Mouse (Mus musculus): ENCODE measurements around the gene Napsa. TPM values are rescaled to one million over a fixed set of nuclear protein-coding genes. Genes with fewer than 3 reads are reported as not detected.

Napsa gene
- total RNA-seq, 2 experiments from 2014 or later, result 0.16 TPM; not detected in 1

DNA sequence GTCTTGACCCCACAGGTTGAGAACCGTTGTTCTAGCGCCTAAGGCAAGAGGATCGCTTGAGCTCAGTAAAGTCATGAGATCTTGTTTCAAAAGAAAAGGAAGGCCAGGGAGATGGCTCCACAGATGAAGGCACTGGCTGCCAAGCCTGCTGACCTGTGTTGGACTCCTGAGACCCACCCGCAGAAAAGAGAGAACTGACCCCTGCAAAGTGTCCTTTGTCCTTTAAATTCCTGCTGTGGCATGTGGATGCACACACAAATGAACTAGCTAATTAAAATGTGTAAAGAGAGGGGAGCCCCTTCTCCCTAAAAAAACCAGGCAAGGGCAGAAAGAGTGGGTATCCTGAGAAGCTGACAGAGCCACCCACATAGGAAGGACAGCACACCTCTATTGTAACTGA, 369 bp upstream of the Napsa start:
- no peak for DNase-seq

DNA sequence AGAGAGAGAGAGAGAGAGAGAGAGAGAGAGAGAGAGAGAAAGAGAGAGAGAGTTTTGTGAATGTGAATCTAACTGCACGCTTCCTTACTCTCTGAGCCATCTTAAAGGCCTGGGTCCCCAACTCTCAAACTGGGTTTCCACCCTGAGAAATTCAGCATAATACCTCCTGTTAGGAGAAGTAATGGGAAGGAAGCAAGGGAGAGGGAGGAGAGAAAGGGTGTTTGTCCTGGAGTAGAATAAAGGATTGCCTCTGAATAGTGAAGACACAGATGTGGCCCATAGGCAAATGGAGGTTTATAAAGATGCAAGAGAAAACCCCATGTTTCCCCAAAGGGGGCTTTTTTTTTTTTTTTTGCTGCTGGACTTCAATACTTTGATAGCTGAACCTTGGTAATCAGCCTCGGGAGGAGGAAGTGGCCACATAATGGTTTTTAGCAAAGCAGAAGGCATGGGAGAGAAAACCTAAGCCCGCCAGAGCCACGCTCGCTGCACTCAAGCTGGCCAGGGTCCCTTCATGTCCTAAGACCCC, 840 bp downstream of the Napsa start:
- no peak for DNase-seq

DNA sequence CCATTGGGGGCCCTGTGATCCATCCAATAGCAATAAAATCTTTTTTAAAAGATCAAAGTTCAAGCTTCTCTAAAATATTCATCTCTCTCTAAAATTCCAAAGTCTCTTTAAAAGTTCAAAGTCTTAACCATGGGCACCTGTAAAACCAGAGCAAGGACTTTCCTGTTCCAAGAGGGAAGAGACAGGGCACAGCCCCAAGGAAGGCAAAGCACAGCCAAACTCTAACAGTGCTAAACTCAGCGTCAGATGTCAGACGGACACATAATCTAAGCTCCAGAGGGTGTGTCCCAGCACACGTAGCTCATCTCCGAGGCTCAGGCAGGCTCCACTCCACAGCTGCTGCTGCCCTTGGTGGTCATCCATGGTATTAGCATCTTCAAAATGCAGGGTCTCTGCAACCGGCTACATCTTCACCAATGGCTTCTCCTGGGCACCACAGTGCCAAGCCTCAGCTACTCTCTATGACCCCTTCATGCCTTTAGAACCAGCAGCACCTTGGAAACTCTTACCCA, 4.2 kb downstream of the Napsa start:
- DNase-seq, result no peak

DNA sequence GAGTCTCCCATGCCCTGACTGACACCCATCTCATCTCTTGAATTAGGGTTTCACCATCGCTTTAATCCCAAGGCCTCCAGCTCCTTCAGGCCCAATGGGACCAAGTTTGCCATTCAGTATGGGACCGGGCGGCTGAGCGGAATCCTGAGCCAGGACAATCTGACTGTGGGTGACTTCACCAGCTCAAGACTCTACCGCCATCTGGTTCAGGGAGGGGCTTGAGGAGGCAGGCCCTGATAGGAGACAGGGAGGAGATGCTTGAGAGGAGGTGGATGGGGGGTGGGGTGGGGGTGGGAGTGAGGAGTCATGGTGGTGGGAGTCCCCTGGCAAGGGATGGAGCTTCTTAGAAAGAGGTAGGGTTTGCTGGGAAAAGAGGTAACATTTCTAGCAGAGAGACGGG, 9.5 kb downstream of the Napsa start:
- no peak for DNase-seq

DNA sequence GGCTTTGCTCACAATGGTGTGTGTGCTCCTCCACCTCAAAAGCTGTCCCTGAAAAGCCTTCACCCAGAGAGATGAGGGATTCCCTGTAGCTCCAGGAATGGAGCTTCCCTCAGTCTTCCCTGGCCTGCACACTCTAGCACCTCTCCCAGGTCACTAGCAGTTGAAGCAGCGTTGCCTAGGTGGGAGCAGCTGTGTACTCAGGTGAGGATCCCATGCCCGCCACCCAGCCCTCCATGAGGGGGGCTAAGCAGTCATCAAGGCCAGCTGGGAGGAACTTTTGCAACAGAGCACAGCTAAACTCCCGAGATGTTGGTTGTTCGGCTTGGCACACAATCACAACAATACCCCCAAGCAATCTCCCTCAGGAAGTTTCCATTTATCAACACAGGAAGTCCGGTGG, 10.5 kb downstream of the Napsa start:
- no peak for DNase-seq

DNA sequence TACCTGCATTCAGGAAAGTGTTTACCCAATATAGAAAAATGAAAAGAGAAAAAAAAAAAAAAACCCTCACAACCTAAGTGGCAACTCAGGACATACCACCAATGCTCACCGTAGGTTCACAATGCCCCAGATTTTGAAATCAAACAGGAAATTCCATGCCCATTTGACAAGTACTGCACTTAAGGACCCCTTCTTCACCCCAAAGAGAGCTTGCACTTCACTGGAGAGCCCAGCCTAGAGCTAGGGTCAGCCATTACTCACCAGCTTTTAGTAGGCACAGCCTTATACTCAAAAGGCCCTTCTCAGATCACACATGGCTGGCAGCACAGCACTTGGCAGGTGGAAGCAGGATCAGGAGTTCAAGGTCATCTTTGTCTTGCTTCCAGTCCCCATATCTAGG, 11.0 kb downstream of the Napsa start:
- DNase-seq, result no peak

DNA sequence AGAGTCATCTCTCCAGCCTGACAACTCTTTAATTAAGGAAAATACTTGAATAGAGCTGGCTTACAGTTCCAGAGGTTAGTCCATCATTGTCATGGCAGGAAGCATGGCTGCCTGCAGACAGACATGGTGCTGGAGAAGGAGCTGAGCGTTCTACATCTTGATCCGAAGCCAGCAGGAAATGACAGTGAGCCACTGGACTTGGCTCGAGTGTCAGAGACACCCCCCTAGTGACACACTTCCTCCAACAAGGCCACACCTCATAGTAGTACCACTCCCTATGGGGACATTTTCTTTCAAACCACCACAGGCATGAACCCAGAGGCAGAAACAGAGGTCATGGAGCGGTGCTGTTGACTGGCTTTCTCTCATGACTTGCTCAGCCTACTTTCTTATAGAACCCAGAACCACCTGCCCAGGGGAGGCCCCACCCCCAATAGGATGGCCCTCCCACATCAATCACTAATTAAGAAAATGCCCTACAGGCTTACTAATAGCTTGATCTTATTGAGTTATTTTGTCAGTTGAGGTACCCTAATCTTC, 12.2 kb downstream of the Napsa start:
- DNase-seq, result no peak

DNA sequence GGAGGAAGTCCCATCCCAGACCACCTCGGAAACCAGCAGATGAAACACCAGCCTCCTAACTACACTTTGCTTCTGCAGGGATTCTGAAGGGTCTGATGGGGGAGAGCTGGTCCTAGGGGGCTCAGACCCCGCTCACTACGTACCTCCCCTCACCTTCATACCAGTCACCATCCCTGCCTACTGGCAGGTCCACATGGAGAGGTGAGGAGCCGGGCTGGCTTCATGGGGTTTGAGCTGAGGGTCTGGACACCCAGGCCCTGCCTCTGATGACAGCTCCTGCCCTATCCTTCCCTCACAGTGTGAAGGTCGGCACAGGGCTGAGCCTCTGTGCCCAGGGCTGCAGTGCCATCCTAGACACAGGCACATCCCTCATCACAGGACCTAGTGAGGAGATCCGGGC, 12.7 kb downstream of the Napsa start:
- DNase-seq, result no peak

DNA sequence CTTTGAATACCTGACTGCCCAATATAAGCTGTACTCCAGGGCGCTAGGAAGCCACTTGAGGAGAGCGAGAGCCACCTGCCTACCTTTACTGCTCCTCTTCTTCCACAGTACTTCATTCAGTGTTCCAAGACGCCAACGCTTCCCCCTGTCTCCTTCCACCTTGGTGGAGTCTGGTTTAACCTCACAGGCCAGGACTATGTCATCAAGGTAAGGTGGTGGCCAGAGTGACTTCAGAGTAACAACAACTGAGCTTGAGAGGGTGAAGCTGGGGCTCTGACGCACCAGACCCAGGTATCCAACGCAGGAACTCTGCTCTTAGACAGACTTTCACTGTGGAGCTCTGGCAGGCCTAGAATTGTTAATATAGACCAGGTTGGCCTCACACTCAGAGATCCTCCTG, 13.4 kb downstream of the Napsa start:
- DNase-seq, result no peak

DNA sequence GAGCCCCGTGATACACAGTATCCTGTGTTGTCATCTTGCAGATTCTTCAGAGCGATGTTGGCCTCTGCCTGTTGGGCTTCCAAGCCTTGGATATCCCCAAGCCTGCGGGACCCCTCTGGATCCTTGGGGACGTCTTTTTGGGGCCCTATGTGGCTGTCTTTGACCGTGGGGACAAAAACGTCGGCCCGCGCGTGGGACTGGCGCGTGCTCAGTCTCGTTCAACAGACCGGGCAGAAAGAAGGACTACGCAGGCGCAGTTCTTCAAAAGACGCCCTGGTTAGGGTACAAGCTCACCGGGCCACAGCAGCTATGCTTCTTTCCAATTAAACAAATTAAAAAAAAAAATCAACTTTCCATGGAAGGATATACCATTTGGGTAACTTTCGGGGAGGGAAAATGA, 14.3 kb downstream of the Napsa start:
- DNase-seq, result no peak

DNA sequence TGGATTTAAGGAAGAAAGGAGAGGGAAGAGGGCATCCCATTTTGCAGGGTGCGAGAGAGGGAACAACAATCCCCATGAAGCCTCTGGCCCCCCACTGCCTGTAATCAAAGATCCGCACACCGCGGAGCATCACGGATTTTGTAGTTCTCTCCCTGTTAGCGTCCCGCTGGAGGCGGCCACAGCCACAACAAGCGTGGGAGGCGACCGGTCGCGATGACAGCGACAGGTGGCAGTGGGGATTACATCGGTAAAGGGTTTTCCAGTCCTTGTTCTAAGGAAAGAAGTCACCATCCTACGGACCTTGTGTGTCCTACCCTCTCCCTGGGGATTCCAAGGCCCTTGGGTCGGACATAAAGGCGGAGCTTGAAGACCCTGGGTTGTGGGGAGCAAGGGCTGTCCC, 14.8 kb downstream of the Napsa start:
- no peak for DNase-seq

DNA sequence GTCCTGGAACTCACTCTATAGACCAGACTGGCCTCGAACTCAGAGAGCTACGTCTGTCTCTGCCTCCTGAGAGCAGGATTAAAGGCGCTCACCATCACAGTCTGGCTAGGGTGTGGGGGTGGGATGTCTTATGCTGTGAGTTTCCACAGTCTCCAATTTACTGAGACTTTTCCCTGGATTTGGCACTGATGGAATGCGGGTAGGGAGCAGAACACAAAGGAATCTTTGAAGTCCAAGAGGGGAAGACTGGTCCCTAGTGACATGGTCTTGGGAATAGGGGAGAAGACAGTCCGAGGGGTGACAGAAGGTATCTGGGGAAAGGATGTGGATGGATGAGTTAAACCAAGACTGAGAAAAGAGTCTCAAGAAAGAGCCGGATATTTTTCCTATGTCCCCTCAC, 15.5 kb downstream of the Napsa start:
- no peak for DNase-seq

DNA sequence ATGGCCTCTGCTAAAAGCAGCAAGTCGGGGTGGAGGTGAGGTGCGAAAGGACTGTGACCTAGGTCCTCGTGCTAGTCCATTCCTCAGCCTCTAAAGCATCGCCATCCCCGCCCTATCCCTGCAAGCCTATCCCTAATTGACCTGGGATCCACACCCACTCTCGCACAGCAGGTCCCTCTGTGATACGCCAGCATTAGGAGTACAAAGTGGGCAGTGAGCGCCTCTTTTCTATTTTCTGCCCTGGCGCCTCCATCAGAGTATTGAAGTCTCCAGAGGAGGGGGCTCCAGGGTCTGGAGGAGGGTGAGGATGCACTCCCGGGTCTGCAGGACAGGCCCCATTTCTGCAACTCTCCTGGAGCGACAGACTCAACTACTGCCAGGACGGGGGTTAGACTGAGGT, 16.2 kb downstream of the Napsa start:
- no peak for DNase-seq

DNA sequence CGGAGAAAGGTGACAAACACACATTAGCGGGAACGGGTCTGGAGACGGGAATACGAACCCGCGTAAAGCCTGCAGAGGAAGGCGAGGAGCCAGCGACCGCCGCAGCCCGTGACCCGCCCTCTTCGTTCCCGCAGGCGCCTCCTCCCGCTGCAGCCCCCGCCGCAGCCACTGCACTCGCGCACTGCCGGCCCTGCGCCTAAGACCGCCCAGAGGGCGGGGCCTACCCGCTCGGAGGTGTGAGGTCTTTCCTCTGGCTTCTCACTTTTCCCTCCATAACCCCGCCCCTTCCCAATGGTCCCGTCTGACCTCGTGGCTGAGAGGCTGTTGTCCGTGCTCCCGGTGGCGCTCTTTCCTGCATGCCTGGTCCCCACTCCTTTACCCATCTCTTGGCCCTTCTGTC, 17.0 kb downstream of the Napsa start:
- DNase-seq, result peak; percentile 76

DNA sequence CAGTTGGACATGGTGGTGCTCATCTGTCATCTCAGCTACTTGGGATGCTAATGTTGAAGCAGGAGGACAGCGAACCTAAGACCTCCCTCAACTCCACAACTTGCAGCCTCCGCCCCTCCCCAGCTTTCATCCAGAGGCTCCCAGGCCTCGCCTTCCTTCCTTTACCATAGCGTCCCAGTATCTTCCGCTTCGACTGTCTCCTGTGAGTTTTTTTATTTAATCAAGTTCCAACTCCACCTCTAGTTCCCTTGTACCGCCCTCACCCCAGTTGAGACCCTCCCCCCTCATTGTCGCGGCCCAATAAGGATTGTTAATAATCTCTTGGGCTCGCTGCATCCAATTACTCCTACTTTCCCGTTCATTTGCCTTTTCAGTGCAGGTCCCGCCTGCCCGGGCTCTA, 17.8 kb downstream of the Napsa start:
- no peak for DNase-seq

DNA sequence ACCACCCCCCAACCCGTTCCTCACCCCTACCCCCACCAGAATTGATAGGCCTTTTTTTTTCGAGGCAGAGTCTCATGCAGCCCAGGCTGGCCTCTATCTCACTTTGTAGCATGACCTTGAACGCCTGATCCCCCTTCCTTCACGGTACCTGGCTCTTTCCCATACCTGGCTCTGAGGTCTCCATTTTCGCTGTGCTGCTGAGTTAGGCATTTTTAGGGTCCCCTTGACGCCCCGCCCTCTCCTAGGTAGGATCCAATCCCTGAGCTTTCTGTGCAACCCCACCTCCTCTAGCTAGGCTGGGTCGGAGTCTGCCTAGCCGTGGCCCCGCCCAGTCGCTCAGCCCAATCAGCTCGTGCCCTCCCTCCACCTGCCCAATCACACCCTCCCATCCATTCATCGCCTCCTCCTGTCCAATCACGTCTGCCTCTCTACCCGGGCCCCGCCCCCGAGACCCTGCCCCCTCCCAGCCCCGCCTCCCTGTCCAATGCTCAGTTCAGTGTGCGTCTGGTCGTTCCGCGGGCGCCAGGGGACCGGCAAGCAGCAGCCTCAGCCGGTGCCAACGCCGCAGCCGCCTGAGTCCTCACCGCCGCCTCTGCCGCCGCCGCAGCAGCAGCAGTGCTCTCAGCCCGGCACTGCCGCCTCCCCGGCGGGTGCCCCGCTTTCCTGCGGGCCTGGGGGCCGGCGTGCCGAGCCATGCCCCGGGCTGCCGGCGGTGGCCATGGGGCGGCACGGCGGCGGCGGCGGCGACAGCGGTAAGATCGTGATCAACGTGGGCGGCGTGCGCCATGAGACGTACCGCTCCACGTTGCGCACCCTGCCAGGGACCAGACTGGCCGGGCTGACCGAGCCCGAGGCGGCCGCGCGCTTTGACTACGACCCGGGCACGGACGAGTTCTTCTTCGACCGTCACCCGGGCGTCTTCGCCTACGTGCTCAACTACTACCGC, 18.5 kb downstream of the Napsa start, which contains the start of gene Kcnc3:
Gene Kcnc3, plus strand, starts transcription at position 263 of the 946 bp plus-strand sequence.
- DNase-seq, result peak; percentile 91

DNA sequence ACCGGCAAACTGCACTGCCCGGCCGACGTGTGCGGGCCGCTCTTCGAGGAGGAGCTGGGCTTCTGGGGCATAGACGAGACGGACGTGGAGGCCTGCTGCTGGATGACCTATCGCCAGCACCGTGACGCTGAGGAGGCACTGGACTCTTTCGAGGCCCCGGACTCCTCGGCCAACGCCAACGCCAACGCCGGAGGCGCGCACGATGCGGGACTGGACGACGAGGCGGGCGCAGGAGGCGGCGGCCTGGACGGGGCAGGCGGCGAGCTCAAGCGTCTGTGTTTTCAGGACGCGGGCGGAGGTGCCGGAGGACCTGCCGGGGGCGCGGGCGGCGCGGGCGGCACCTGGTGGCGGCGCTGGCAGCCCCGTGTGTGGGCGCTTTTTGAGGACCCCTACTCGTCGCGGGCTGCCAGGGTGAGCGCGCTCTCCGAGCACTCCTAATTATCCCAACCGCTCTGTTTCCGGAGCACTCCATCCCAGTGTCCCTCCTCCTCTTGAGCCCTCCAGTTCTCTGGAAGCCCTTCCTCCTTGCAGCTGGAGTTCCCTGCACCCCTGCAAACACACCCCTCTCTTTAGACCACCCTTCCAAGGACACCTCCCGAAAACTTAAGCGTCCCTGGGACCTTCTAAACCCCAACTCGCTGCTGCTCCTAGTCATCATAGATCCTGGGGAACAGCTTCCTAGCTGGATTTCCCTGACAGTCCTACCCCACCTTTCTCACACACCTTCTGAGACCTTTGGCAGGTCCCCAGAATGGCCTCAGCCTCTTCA, 19.4 kb downstream of the Napsa start:
- DNase-seq, result no peak

DNA sequence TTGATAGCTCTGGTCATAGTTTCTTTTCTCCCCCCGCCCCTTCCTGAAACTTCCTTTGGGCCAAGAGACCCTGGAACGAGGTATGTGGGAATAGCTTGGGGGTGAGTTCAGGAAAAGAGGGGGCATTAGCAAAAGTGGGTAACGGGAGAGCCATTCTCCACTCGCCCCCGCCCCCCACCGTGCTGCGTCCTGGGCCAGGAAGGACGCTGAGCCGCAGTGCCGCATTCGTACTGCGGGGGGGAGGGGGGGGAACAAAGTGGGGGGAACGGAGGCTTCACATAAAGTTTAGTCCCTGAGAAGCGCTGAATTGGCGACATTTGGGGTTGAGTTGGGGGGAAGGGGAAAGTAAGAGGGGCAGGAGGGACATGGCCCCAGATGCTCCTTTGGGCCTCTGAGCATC, 20.9 kb downstream of the Napsa start:
- DNase-seq, result no peak

DNA sequence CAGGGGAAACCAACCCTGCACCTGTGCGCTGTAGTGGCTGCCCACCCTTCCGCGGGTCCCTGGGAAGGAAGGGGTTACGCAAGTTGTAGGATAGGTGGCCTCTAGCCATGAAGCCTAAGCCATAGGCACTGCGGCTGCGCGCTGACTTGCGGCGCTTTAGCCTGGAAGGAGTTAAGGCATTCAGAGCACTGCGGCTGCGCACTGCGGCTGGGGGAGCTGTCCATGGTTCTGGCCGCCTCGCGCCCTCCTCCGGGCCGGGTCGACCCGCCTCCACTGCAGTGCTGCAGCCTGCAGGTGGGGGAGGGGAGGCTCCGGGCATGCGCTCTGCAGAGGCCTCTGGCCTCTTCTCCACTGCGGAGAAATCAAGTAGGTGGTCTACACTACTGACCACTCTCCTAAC, 21.6 kb downstream of the Napsa start:
- peak; percentile 64 for DNase-seq

DNA sequence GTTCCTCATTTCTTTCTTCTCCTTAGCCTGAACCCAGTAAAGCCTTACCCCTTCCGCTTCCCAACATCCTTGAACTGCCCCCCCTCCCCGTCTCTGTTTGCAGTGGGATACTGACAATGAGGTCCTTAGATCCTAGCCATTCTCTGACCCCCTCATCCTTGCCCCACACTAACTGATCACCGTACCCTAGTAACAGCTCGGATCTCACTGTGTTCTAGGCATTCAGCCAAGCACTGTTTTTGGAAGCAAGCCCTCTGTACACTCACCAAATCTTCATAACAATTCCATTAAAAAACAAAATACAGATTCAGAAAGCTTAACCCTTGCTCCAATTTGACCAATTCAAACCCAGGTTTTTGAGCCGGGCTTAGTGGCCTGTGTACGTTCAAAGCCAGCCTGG, 22.1 kb downstream of the Napsa start:
- no peak for DNase-seq

DNA sequence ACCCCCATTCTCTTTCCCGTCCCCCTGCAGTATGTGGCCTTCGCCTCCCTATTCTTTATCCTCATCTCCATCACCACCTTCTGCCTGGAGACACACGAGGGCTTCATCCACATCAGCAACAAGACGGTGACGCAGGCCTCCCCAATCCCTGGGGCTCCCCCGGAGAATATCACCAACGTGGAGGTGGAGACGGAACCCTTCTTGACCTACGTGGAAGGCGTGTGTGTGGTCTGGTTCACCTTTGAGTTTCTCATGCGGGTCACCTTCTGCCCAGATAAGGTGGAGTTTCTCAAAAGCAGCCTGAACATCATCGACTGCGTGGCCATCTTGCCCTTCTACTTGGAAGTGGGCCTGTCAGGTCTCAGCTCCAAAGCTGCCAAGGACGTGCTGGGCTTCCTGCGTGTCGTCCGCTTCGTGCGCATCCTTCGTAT, 23.0 kb downstream of the Napsa start:
- DNase-seq, result no peak

DNA sequence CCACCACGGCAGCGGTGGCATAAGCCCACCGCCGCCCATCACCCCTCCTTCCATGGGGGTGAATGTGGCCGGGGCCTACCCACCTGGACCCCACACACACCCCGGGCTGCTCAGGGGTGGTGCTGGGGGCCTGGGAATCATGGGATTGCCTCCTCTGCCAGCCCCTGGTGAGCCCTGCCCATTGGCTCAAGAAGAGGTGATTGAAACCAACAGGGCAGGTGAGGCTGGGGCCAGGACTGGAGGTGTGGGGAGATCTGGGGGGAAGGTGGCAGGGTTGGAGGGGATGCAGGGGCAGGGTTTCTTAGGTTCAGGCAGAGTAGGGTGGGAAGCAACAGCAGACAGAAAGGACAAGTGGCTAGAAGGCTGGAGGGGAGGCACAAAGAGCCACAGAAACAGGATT, 23.9 kb downstream of the Napsa start:
- DNase-seq, result no peak

Data from gastrocnemius, postnatal 25 days (tissue).